Mouse (Mus musculus) spleen, postnatal 10 days (tissue): ENCODE results near the gene Muc4.

Experiments used
- DNase-seq, 2 experiments: peaks; one replicate each; pipeline ENCODE4 v3.0.0; 2021 to 2022; ENCODE audit warnings: low spot score in 2 of 2

Muc4 gene

GRCm38 (mm10) chr16:32726501-32726900 is 9.2 kb upstream of the Muc4 start:
- no peak for DNase-seq

DNA sequence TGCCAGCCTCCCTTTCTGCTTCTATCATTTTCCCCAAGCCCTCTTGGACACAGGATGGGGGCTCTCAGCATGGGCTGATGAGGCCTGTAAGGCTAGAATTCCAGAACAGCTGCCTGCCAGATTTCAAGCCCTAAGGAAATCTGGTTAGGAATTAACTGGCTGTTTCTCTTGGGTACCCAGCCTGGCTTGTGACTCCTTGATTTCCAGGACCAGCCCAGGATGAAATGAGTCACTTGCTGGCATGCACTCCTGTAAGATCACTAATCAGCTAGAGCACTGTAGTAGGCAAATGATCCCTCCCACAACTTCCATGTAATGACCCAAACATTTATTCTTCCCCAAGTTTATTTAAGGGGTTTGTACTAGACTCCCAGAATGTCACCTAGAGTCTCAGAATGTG is 7.4 kb upstream of the Muc4 start:
- no peak for DNase-seq

DNA sequence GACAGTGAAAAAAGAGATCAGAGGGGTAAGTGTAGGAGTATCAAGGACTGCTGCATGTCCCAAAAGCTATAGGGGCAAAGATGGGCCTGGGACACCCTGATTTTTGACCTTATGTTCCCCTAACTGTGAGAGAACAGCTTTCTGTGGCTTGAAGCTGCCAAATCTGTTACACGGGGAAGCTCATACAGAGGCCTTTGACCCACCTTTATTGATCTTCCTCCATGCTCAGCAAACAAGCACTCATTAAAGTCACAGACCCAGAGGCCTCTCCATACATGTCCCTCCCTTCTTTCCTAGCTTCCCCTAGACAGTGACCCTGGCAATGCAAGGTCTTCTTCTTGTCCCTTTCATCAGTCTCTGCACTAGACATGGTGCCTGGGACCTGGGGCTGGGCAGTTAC is 7.0 kb upstream of the Muc4 start:
- DNase-seq: no peak

DNA sequence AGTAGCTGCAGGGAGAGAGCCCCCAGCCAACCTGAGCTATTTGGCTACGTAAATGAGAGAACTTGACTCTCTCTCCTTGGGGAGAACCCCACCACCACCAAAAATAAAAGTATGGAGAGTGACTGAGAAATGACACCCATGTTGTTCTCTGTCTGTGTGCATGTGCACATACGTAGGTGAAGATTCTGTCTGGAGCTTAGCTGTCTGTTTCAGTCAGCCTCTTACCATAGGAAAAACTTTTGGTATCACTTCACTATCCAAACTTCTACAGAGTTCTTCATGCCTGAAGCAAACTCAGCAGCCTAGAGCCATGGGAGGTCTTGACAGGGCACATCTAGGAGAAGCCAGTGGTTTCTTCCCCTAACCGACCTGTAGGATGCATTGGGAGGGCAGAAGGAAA is 2.5 kb upstream of the Muc4 start:
- DNase-seq: no peak

DNA sequence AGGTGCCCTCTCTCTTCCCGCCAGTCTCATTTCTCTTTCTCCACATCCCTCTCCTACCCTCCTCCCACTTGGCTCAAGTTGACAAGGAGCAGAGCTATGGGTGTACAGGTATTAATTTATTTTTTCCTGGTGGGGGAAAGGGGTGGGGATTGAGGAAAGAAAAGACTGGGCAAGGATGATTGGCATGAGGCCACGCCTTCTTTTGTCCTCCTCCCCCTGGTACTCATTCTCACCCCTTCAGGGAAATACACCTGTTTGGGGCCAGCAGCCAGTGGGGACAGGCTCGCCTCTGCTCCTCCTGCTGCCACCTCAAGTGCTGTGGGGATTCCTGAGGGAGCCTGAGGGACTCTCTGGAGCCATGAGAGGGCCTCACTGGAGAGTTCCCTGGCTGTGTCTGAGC is 336 bp downstream of the Muc4 start:
- no peak for DNase-seq

DNA sequence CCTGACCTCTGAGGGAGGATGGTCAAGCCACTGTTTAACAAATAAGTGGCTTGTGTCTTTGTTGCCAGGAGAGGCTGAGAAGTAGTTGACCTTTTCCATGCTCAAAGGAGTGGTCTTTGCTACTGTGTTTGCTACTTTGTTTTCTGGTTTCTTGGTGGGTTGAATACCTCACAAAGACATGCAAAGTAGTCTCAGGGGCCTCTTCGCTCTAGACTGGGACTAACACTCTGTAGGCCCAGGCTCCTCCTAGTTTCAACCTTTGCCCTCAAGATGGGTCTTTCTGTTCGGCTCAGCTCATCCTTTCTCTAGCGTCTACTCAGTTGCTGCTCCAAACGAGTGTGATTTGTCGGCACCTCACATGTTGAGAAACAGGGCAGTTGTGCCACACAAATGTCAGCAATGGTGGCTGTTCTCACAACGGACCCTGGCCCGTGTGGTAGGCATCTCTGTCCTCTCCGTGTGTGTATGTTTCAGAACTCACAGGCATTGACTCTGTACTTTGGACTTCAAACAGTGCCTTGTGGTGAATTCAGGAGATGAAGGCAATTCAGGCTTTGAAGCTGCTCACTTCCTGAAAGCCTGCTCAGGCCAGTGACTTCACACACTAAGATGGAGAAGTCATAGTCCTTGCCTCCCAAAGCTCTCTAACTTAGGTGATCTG is 4.4 kb downstream of the Muc4 start:
- DNase-seq: no peak

DNA sequence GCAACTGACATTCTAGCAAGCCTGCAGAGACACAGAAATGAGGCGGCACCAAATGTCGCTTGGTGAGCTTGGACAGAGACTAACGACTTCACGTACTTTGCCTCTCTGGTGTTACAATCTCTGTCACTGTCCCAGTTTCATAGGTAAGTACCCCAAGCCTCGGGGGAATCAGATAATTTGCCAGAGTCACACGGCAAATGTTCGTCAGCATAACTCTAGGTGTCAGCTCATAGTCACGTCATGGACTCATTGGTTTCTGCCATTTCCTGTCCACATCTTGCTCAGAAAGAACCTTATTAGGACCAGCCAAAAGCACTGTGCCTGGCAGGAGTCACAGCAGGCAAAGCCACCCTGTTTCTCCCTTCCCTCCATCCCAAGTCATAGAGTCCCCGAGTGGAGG is 5.7 kb downstream of the Muc4 start:
- DNase-seq: no peak

DNA sequence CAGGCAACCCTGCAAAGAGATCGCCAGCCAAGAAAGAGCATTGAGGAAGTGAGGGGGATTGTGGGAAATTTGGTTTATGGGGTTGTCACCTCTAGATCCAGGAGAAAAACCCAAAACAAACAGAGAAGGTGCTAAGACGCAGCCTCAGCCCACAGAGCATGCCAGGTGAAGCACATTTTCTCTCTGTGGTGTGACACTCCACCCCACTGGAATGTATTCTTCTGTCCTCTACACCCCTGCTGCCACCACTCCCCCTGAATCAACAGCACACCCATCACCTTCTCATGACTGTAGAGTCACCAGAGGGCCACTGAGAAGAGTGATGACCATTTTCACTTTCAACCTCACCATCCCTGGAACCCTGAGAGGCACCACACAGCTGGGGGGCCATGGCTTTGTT is 7.0 kb downstream of the Muc4 start:
- no peak for DNase-seq

- no peak for DNase-seq
These were observed 10.2 kb downstream of the Muc4 start for GRCm38 (mm10) chr16:32745852-32746251.

GRCm38 (mm10) chr16:32750242-32751127 is 14.8 kb downstream of the Muc4 start:
- DNase-seq: no peak

- DNase-seq: no peak
These were observed 28.9 kb downstream of the Muc4 start for GRCm38 (mm10) chr16:32764550-32764949.

DNA sequence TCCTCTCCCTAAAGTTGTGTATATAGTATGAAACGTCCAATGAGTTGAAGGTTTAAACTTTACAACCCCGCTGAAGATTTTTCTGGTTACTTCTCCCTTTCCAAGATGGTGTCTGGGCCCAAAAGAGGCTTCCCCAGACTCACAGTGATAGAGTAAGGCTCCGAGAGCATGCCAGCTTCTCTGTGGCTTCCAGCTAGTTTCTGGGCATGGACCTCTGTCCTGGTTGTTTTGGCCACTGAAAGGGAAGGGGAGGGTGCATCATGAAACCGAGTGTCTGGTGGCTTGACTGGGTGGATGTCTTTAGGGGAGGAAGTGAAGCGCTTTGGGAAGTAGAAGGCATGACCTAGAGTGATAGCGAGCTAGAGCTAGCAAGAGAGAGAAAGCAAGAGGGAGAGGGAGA is 29.3 kb downstream of the Muc4 start:
- no peak for DNase-seq

DNA sequence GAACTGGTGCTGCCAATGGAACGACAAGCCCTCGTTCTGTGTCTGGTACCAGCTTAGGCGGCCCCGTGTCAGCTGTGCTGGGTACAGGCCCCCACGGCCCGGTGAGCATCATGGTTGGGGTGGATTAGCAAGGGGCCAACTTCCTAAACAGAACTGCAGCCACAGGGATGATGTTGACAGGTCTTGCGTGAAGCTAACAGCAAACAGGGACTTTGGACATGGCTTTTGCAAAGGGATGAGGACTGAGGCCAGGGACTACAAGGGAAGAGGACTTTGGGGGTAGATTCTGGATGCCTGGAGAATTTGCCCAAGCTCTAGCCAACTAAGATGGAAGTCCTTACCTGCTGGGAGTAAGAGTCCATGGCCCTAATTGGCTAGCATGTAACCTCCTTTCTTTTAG is 31.2 kb downstream of the Muc4 start:
- DNase-seq: no peak

GRCm38 (mm10) chr16:32776676-32777075 is 41.0 kb downstream of the Muc4 start:
- DNase-seq: no peak

GRCm38 (mm10) chr16:32778956-32779355 is 43.3 kb downstream of the Muc4 start:
- no peak for DNase-seq

GRCm38 (mm10) chr16:32783324-32784062 is 47.8 kb downstream of the Muc4 start:
- no peak for DNase-seq

- no peak for DNase-seq
These were observed 49.2 kb downstream of the Muc4 start for GRCm38 (mm10) chr16:32784840-32785239.

DNA sequence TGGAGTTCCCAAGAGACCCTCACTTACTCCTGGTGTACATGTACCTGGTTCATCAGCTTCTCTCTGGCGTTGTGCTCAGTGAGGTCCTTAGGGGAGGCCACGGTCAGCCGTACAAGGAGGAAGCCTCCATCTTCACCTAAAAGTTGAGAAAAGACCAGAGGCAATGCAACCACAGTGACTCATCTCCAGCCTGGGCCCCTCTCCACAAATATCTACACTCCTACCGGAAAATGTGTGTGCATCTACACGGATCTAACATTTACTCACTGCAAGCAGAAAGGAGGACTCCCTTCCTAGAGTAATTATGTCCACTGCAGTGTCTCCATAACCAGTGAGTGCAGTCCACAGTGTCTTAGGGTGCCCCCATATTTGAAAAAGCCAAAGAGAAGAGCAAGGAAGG is 54.4 kb downstream of the Muc4 start:
- DNase-seq: no peak

DNA sequence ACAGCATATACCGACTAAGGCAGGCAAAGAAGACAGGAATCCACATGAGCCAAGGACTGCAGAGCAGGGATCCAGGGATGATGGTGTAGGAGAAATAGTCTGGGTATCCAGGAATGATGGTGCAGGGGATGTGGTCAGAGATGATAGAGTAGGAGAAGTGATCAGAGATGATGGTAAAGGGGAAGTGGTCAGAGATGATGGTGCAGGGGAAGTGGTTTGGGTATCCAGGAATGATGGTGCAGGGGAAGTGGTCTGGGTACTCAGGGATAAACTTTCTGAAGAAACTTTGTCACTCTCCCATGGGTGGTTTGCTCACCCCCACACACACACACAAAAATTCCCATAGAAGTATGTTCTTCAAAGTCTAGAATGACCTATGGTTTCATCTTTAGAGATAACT is 59.5 kb downstream of the Muc4 start:
- no peak for DNase-seq

DNA sequence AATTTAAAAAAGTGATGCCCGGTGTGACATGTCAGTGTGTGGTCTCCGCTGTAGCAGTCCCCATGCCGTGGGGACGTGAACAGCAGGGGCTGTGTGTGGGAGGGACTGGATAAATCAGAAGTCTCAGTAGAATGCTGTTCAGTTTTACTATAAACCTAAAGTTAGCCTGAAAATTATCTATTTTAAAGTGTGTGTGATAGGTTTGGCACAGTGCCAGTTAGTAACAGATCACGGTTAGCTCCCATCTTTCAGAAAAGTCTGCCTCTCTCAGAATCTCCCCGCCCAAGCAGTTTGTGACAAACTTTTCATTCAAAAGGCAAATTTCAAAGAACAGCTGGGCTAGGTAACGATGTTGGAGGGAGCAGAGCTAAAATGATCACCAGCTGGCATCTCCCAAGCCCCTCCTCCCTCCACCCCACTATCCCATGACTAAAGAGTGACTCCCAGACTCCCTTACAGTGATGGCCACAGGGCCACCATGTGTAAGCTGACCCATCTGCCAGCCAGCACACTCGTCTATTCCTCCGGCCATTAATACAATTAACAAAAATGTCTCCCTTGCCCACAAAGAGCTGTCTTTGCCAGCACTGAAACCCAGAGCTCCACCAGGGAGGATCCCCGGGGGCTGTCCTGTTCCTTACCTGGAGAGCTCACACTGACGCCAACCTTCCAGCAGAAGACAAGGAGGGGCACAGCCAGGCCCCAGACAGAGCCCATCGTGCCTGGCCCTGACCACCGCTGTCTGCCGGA is 61.2 kb downstream of the Muc4 start:
- no peak for DNase-seq

- no peak for DNase-seq
These were observed 61.7 kb downstream of the Muc4 start, which contains the start of gene Muc20 for GRCm38 (mm10) chr16:32797426-32797689. Gene Muc20 (minus strand): TSS chr16:32797435.

DNA sequence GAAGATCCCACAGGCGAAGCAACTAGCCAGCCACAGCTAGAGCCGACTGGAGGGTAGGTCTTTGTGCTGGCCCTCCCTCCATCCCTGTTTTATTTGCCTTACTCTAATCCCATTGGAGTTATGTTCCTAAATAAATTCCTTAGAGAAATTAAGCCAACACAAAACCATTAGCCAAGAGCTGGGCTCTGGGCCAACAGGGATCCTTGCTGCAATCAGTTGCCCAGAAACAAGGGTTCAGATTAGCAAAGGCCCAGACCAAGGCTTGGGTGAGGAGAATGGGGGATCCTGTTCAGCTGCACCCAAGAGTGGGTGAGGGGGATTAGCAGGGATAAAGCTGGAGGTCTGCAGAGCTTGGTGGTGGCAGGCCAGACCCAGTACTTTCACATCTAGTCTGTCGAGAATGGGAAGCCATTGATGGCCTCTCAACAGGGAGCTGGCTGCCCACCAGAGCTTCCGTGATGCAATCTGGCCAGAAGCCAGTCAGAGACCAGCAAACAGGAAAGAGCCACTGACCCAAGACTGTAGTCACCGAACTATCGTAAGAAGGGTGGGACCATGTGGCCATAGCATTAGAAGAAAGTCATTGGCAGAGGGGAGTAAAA is 67.7 kb downstream of the Muc4 start:
- no peak for DNase-seq
